Mouse (Mus musculus): ENCODE results near the gene Nrbf2. TPM values are rescaled to one million over a fixed set of nuclear protein-coding genes. Genes with fewer than 3 reads are reported as not detected.
A peak's percentile ranks its signal among the peaks of the same experiment; 100 is the strongest.

Nrbf2 gene
- polyA plus RNA-seq, 1 experiment: 3.0 TPM

GRCm38 (mm10) chr10:67295331-67295730 lies 10.2 kb upstream of the Nrbf2 start:
- H3K27ac ChIP-seq (ENCODE audit: control insufficient read depth, insufficient read depth, low read depth, low read length): no peak overlapping the region
- H3K27me3 ChIP-seq (ENCODE audit: control insufficient read depth, insufficient read depth, low read length): no peaks in the 10 kb centered on the region
- TF ChIP-seq POLR2A (IDR thresholded peaks at IDR 0.05; ENCODE audit: control insufficient read depth, low read depth, low read length) (no peak), CTCF (IDR thresholded peaks at IDR 0.05; ENCODE audit: control insufficient read depth, insufficient read depth, insufficient replicate concordance, low read depth, low read length) (no peak)

GRCm38 (mm10) chr10:67291087-67291486 lies 6.0 kb upstream of the Nrbf2 start:
- no peaks in the 10 kb centered on the region for H3K36me3 ChIP-seq (ENCODE audit: control insufficient read depth, insufficient read depth, low read length)
- H3K27me3 ChIP-seq (ENCODE audit: control insufficient read depth, insufficient read depth, low read length): no peaks in the 10 kb centered on the region
- H3K27ac ChIP-seq (ENCODE audit: control insufficient read depth, insufficient read depth, low read depth, low read length): no peak overlapping the region
- no peaks in the 10 kb centered on the region for H3K4me1 ChIP-seq (ENCODE audit: control insufficient read depth, insufficient read depth, low read length)
- TF ChIP-seq POLR2A (IDR thresholded peaks at IDR 0.05; ENCODE audit: control insufficient read depth, low read depth, low read length): no peak
- no peak for TF ChIP-seq CTCF (IDR thresholded peaks at IDR 0.05; ENCODE audit: control insufficient read depth, insufficient read depth, insufficient replicate concordance, low read depth, low read length)
- no peak overlapping the region for H3K4me3 ChIP-seq (ENCODE audit: control insufficient read depth, low read depth, low read length)

More at GRCm38 (mm10) chr10:67295331-67295730, 10.2 kb upstream of the Nrbf2 start:
- Histone ChIP-seq H3K36me3 (ENCODE audit: control insufficient read depth, insufficient read depth, low read length) (no peaks in the 10 kb centered on the region), H3K4me3 (ENCODE audit: control insufficient read depth, low read depth, low read length) (no peak overlapping the region), H3K4me1 (ENCODE audit: control insufficient read depth, insufficient read depth, low read length) (peaks cover 2% of the 10 kb centered on the region; the same call in 1 of the 2 replicates)

- Histone ChIP-seq H3K27ac (ENCODE audit: control insufficient read depth, insufficient read depth, low read depth, low read length) (no peak overlapping the region), H3K36me3 (ENCODE audit: control insufficient read depth, insufficient read depth, low read length) (no peaks in the 10 kb centered on the region), H3K4me3 (ENCODE audit: control insufficient read depth, low read depth, low read length) (no peak overlapping the region), H3K4me1 (ENCODE audit: control insufficient read depth, insufficient read depth, low read length) (peaks cover under 1% of the 10 kb centered on the region), H3K27me3 (ENCODE audit: control insufficient read depth, insufficient read depth, low read length) (no peaks in the 10 kb centered on the region)
- TF ChIP-seq POLR2A (IDR thresholded peaks at IDR 0.05; ENCODE audit: control insufficient read depth, low read depth, low read length): no peak
- no peak for TF ChIP-seq CTCF (IDR thresholded peaks at IDR 0.05; ENCODE audit: control insufficient read depth, insufficient read depth, insufficient replicate concordance, low read depth, low read length)
These were observed 5.5 kb upstream of the Nrbf2 start for GRCm38 (mm10) chr10:67290622-67291021.

- no peak overlapping the region for H3K27ac ChIP-seq (ENCODE audit: control insufficient read depth, insufficient read depth, low read depth, low read length)
These were observed 2.8 kb upstream of the Nrbf2 start for GRCm38 (mm10) chr10:67287877-67288276.

GRCm38 (mm10) chr10:67284761-67285175 lies 337 bp downstream of the Nrbf2 start:
- H3K27ac ChIP-seq (ENCODE audit: control insufficient read depth, insufficient read depth, low read depth, low read length): peak overlapping the region; percentile 73
- H3K36me3 ChIP-seq (ENCODE audit: control insufficient read depth, insufficient read depth, low read length): no peaks in the 10 kb centered on the region
- no peak for TF ChIP-seq CTCF (IDR thresholded peaks at IDR 0.05; ENCODE audit: control insufficient read depth, insufficient read depth, insufficient replicate concordance, low read depth, low read length)
- no peak for TF ChIP-seq POLR2A (IDR thresholded peaks at IDR 0.05; ENCODE audit: control insufficient read depth, low read depth, low read length)
- H3K4me1 ChIP-seq (ENCODE audit: control insufficient read depth, insufficient read depth, low read length): peaks cover 7% of the 10 kb centered on the region
- H3K4me3 ChIP-seq (ENCODE audit: control insufficient read depth, low read depth, low read length): peak overlapping the region; percentile 92
- no peaks in the 10 kb centered on the region for H3K27me3 ChIP-seq (ENCODE audit: control insufficient read depth, insufficient read depth, low read length)

More at GRCm38 (mm10) chr10:67287877-67288276, 2.8 kb upstream of the Nrbf2 start:
- Histone ChIP-seq H3K27me3 (ENCODE audit: control insufficient read depth, insufficient read depth, low read length) (no peaks in the 10 kb centered on the region), H3K4me3 (ENCODE audit: control insufficient read depth, low read depth, low read length) (no peak overlapping the region), H3K36me3 (ENCODE audit: control insufficient read depth, insufficient read depth, low read length) (no peaks in the 10 kb centered on the region), H3K4me1 (ENCODE audit: control insufficient read depth, insufficient read depth, low read length) (peaks cover 7% of the 10 kb centered on the region)
- TF ChIP-seq CTCF (IDR thresholded peaks at IDR 0.05; ENCODE audit: control insufficient read depth, insufficient read depth, insufficient replicate concordance, low read depth, low read length) (no peak), POLR2A (IDR thresholded peaks at IDR 0.05; ENCODE audit: control insufficient read depth, low read depth, low read length) (no peak)

- Histone ChIP-seq H3K36me3 (ENCODE audit: control insufficient read depth, insufficient read depth, low read length) (no peaks in the 10 kb centered on the region), H3K27me3 (ENCODE audit: control insufficient read depth, insufficient read depth, low read length) (no peaks in the 10 kb centered on the region), H3K27ac (ENCODE audit: control insufficient read depth, insufficient read depth, low read depth, low read length) (peak overlapping the region; percentile 73), H3K4me1 (ENCODE audit: control insufficient read depth, insufficient read depth, low read length) (peaks cover 7% of the 10 kb centered on the region), H3K4me3 (ENCODE audit: control insufficient read depth, low read depth, low read length) (peak overlapping the region; percentile 92)
- TF ChIP-seq CTCF (IDR thresholded peaks at IDR 0.05; ENCODE audit: control insufficient read depth, insufficient read depth, insufficient replicate concordance, low read depth, low read length) (no peak), POLR2A (IDR thresholded peaks at IDR 0.05; ENCODE audit: control insufficient read depth, low read depth, low read length) (no peak)
These were observed 794 bp downstream of the Nrbf2 start for GRCm38 (mm10) chr10:67284311-67284710.

GRCm38 (mm10) chr10:67283516-67283915 lies 1.6 kb downstream of the Nrbf2 start:
- H3K4me3 ChIP-seq (ENCODE audit: control insufficient read depth, low read depth, low read length): peak overlapping the region; percentile 92
- no peak for TF ChIP-seq POLR2A (IDR thresholded peaks at IDR 0.05; ENCODE audit: control insufficient read depth, low read depth, low read length)
- TF ChIP-seq CTCF (IDR thresholded peaks at IDR 0.05; ENCODE audit: control insufficient read depth, insufficient read depth, insufficient replicate concordance, low read depth, low read length): no peak
- H3K27me3 ChIP-seq (ENCODE audit: control insufficient read depth, insufficient read depth, low read length): no peaks in the 10 kb centered on the region
- no peaks in the 10 kb centered on the region for H3K36me3 ChIP-seq (ENCODE audit: control insufficient read depth, insufficient read depth, low read length)
- H3K4me1 ChIP-seq (ENCODE audit: control insufficient read depth, insufficient read depth, low read length): peaks cover 7% of the 10 kb centered on the region
- H3K27ac ChIP-seq (ENCODE audit: control insufficient read depth, insufficient read depth, low read depth, low read length): no peak overlapping the region

GRCm38 (mm10) chr10:67282531-67282930 lies 2.6 kb downstream of the Nrbf2 start:
- Histone ChIP-seq H3K27ac (ENCODE audit: control insufficient read depth, insufficient read depth, low read depth, low read length) (no peak overlapping the region), H3K4me3 (ENCODE audit: control insufficient read depth, low read depth, low read length) (no peak overlapping the region), H3K4me1 (ENCODE audit: control insufficient read depth, insufficient read depth, low read length) (peaks cover 7% of the 10 kb centered on the region), H3K36me3 (ENCODE audit: control insufficient read depth, insufficient read depth, low read length) (no peaks in the 10 kb centered on the region), H3K27me3 (ENCODE audit: control insufficient read depth, insufficient read depth, low read length) (no peaks in the 10 kb centered on the region)
- TF ChIP-seq CTCF (IDR thresholded peaks at IDR 0.05; ENCODE audit: control insufficient read depth, insufficient read depth, insufficient replicate concordance, low read depth, low read length) (no peak), POLR2A (IDR thresholded peaks at IDR 0.05; ENCODE audit: control insufficient read depth, low read depth, low read length) (no peak)
